Mouse (Mus musculus): ENCODE measurements around the gene Nipsnap1. TPM values are rescaled to one million over a fixed set of nuclear protein-coding genes. Genes with fewer than 3 reads are reported as not detected.

The Nipsnap1 gene
- total RNA-seq (2014; fragmentation: Nextera tagmentation) (16.7 and 36.0 TPM in 2 replicates), total RNA-seq (2017) (21.8 and 22.5 TPM in 2 replicates), polyA plus RNA-seq (2012) (24.4 and 25.3 TPM in 2 replicates)

DNA sequence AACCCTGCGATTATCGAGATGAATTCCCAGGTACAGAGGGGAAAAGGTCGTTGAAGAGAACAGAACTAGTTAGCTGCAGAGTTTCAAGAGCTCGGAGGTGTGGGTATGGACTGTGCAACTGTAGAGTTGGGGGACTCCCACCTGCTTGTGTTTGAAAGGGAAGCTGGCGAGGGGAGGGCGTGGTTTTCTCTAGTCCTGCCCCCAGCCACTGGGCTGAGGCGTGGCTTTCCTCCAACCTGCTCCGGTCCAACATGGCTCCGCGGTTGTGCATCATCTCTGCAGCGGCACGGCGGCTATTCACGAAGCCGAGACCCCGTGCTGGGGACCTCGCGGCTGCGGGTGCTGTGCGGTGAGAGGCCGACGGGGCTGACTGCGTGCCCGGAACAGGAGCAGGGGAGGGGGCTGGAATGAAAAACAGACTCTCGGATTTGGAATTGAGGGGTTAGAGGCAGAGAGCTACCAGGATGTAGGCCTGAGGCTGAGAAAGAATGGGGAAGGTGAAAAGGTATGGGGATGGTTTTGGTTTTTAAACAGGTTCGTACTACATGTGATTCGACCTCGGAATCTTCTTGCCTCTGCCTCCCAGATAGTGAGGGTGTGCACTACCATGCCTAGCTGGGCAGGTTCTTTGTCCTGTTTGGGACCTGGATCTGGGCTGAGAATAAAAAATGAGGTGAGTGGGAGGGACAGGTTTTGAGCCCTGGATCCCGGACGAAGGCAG is at the start of gene Nipsnap1:
Gene Nipsnap1, plus strand, starts transcription at position 197 of the 721 bp plus-strand sequence.
- Histone ChIP-seq H3K4me1 (ENCODE audit: insufficient read depth, low read depth, low read length) (peaks cover 36% of the 10 kb centered on the region), H3K9me3 (replicated peaks) (peaks cover 6% of the 10 kb centered on the region; the same call in 1 of the 2 replicates), H3K36me3 (replicated peaks) (peaks cover 13% of the 10 kb centered on the region), H3K27me3 (ENCODE audit: insufficient read depth, low read length) (peaks cover 5% of the 10 kb centered on the region), H3K4me3 (ENCODE audit: low read depth, low read length) (peak within 1 kb of the TSS; percentile 82)
- DNase-seq (ENCODE audit: low spot score) (peak; percentile 87), ATAC-seq (ENCODE audit: extremely low read depth, insufficient number of reproducible peaks, low FRiP score, poor library complexity, severe bottlenecking) (peak; percentile 86)
- TF ChIP-seq GATA1 (IDR thresholded peaks at IDR 0.05; ENCODE audit: borderline replicate concordance, low read length) (no peak), GATA2 (IDR thresholded peaks at IDR 0.05; ENCODE audit: borderline replicate concordance, low read depth, low read length) (no peak), CTCF (IDR thresholded peaks at IDR 0.05; ENCODE audit: low read depth, low read length) (no peak), TAL1 (conservative IDR thresholded peaks at IDR 0.05; ENCODE audit: low read depth, low read length) (no peak), POLR2AphosphoS5 (IDR thresholded peaks at IDR 0.05; ENCODE audit: insufficient replicate concordance, low read depth, low read length) (no peak)

DNA sequence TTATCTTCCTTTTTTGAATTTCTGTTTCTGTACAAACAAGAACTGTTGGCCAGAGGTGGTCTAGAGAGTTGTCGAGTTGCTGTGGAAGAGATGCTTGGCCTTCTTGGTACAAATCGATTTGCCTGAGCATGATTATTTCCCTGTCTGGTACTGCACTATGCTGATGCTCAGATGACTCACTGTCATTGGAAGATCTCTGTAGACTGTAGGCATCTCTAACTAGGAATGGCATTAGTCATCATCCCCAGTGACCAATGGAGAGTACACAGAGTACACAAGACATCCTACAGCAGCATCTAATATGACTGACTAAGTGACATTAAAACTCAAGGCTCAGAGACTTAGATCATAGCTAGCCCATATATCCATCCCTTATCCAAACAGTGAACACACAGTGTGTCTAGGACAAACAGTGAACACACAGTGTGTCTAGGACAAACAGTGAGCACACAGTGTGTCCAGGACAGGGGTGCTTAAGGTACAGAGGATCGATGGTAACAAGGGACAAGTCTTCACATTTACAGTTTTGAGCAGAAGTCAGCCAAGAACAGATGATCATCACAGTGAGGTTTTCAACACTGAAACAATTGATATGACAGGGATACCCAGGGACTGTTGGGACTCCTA is 47.5 kb upstream of the Nipsnap1 start:
- no peak for ATAC-seq (ENCODE audit: extremely low read depth, insufficient number of reproducible peaks, low FRiP score, poor library complexity, severe bottlenecking)
- H3K9me3 ChIP-seq (replicated peaks) = no peaks in the 10 kb centered on the region
- H3K36me3 ChIP-seq (replicated peaks) = peaks cover 43% of the 10 kb centered on the region
- no peak overlapping the region for H3K4me3 ChIP-seq (ENCODE audit: low read depth, low read length)
- no peak for DNase-seq (ENCODE audit: low spot score)
- TF ChIP-seq GATA1 (IDR thresholded peaks at IDR 0.05; ENCODE audit: borderline replicate concordance, low read length) = no peak
- TF ChIP-seq TAL1 (conservative IDR thresholded peaks at IDR 0.05; ENCODE audit: low read depth, low read length) = no peak
- TF ChIP-seq GATA2 (IDR thresholded peaks at IDR 0.05; ENCODE audit: borderline replicate concordance, low read depth, low read length) = no peak
- no peak for TF ChIP-seq CTCF (IDR thresholded peaks at IDR 0.05; ENCODE audit: low read depth, low read length)
- TF ChIP-seq POLR2AphosphoS5 (IDR thresholded peaks at IDR 0.05; ENCODE audit: insufficient replicate concordance, low read depth, low read length) = no peak
- H3K4me1 ChIP-seq (ENCODE audit: insufficient read depth, low read depth, low read length) = peaks cover 48% of the 10 kb centered on the region
- no peaks in the 10 kb centered on the region for H3K27me3 ChIP-seq (ENCODE audit: insufficient read depth, low read length)

DNA sequence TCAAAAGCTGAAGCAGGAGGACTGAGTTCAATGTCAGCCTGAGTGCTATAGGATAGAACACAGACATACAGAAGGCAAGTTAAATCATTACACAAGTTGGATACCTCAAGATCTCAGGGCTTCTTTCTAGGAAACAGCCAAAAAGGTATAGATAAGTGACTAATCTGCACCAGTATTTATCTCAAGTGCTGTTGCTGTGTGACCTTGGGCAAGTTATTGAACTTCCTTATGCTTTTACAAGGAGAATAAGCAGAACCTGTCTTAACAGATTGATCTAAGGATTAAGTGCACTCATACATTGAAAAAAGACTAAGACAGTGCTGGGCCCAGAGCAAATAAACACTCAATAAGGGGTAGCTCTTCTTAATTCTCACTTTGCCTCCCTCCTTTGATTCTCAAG is 46.4 kb upstream of the Nipsnap1 start:
- no peak overlapping the region for H3K4me3 ChIP-seq (ENCODE audit: low read depth, low read length)
- H3K9me3 ChIP-seq (replicated peaks) = no peaks in the 10 kb centered on the region
- no peaks in the 10 kb centered on the region for H3K27me3 ChIP-seq (ENCODE audit: insufficient read depth, low read length)
- no peak for TF ChIP-seq CTCF (IDR thresholded peaks at IDR 0.05; ENCODE audit: low read depth, low read length)
- no peak for TF ChIP-seq GATA2 (IDR thresholded peaks at IDR 0.05; ENCODE audit: borderline replicate concordance, low read depth, low read length)
- no peak for TF ChIP-seq TAL1 (conservative IDR thresholded peaks at IDR 0.05; ENCODE audit: low read depth, low read length)
- no peak for TF ChIP-seq GATA1 (IDR thresholded peaks at IDR 0.05; ENCODE audit: borderline replicate concordance, low read length)
- H3K36me3 ChIP-seq (replicated peaks) = peaks cover 39% of the 10 kb centered on the region
- ATAC-seq (ENCODE audit: extremely low read depth, insufficient number of reproducible peaks, low FRiP score, poor library complexity, severe bottlenecking) = no peak
- H3K4me1 ChIP-seq (ENCODE audit: insufficient read depth, low read depth, low read length) = peaks cover 52% of the 10 kb centered on the region
- no peak for DNase-seq (ENCODE audit: low spot score)

DNA sequence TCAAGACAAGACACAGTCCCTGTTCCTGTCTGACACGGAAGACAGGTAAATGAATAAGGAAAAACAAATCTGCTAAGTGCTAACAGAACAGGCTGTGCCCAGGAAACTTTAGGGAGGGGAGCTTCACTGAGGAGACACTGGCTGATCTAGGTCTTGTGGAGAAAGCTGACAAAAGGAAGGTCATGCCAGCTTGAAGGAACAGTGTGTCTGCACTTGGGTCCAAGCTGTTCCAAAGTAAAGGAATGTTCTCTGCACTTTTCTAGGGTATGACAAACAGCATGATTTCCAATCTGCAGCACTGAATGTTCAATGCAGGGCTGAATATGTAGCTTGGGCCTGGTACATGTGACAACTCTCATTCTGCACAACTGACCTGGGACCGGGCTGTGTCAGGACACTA is 45.8 kb upstream of the Nipsnap1 start:
- peaks cover 34% of the 10 kb centered on the region for H3K36me3 ChIP-seq (replicated peaks)
- no peaks in the 10 kb centered on the region for H3K9me3 ChIP-seq (replicated peaks)
- DNase-seq (ENCODE audit: low spot score) (no peak), ATAC-seq (ENCODE audit: extremely low read depth, insufficient number of reproducible peaks, low FRiP score, poor library complexity, severe bottlenecking) (no peak)
- no peaks in the 10 kb centered on the region for H3K27me3 ChIP-seq (ENCODE audit: insufficient read depth, low read length)
- H3K4me3 ChIP-seq (ENCODE audit: low read depth, low read length) = no peak overlapping the region
- no peak for TF ChIP-seq GATA1 (IDR thresholded peaks at IDR 0.05; ENCODE audit: borderline replicate concordance, low read length)
- no peak for TF ChIP-seq CTCF (IDR thresholded peaks at IDR 0.05; ENCODE audit: low read depth, low read length)
- no peak for TF ChIP-seq GATA2 (IDR thresholded peaks at IDR 0.05; ENCODE audit: borderline replicate concordance, low read depth, low read length)
- no peak for TF ChIP-seq POLR2AphosphoS5 (IDR thresholded peaks at IDR 0.05; ENCODE audit: insufficient replicate concordance, low read depth, low read length)
- no peak for TF ChIP-seq TAL1 (conservative IDR thresholded peaks at IDR 0.05; ENCODE audit: low read depth, low read length)
- H3K4me1 ChIP-seq (ENCODE audit: insufficient read depth, low read depth, low read length) = peaks cover 56% of the 10 kb centered on the region

DNA sequence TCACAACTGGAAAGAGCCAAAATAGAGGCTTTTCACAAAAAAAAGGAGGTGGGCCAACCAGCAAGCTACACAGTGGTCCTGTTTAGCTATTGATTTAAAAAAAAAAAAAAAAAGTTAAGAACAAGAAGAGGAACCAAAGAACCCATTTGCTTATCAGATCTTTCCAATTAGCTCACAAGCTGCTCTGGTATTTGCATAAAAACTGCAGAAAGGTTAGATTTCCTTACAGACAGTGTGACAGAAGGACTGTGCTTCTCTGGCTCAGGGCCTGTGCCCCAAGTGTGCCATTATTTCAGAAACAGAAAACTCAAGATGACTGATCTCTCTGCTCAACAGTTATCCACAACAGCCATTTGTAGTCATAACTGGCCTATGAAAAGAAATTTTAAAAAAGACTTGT is 42.7 kb upstream of the Nipsnap1 start:
- TF ChIP-seq TAL1 (conservative IDR thresholded peaks at IDR 0.05; ENCODE audit: low read depth, low read length) (no peak), GATA1 (IDR thresholded peaks at IDR 0.05; ENCODE audit: borderline replicate concordance, low read length) (no peak), POLR2AphosphoS5 (IDR thresholded peaks at IDR 0.05; ENCODE audit: insufficient replicate concordance, low read depth, low read length) (no peak), GATA2 (IDR thresholded peaks at IDR 0.05; ENCODE audit: borderline replicate concordance, low read depth, low read length) (no peak), CTCF (IDR thresholded peaks at IDR 0.05; ENCODE audit: low read depth, low read length) (no peak)
- H3K27me3 ChIP-seq (ENCODE audit: insufficient read depth, low read length) = no peaks in the 10 kb centered on the region
- no peak overlapping the region for H3K4me3 ChIP-seq (ENCODE audit: low read depth, low read length)
- peaks cover 31% of the 10 kb centered on the region for H3K36me3 ChIP-seq (replicated peaks)
- ATAC-seq (ENCODE audit: extremely low read depth, insufficient number of reproducible peaks, low FRiP score, poor library complexity, severe bottlenecking) (peak; percentile 76), DNase-seq (ENCODE audit: low spot score) (no peak)
- no peaks in the 10 kb centered on the region for H3K9me3 ChIP-seq (replicated peaks)
- H3K4me1 ChIP-seq (ENCODE audit: insufficient read depth, low read depth, low read length) = peaks cover 57% of the 10 kb centered on the region

DNA sequence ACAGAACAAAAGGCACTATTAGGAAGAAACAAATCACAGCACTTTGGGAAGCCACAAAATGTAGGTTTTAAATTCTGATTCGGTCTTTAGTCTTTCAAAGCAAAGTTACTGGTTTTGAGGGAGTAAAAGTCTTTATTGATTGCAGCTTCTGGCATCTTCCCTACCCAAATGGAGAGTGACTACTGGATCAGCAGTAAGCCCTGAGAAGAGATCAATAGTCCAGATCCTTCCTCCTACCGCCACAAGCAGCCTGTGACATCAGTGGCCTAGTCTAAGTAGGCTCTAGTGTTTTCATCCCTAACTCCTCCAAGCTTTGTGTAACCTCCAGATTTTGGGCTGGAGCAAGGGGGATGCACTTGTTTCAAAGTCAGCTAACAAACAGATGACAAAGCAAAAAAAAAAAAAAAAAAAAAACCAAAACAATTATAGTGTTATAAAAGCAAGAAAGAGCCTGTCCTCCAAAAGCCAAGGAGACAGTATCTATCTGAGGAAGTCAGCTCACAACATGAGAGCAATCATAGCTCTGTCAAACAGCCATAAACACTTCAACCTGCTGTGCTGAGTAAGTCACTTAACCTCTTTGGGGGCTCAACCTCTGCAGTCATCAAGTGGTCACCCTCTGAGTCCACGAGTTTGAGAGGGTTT is 40.3 kb upstream of the Nipsnap1 start:
- peaks cover 21% of the 10 kb centered on the region for H3K36me3 ChIP-seq (replicated peaks)
- H3K9me3 ChIP-seq (replicated peaks) = no peaks in the 10 kb centered on the region
- H3K4me1 ChIP-seq (ENCODE audit: insufficient read depth, low read depth, low read length) = peaks cover 45% of the 10 kb centered on the region
- TF ChIP-seq CTCF (IDR thresholded peaks at IDR 0.05; ENCODE audit: low read depth, low read length) = no peak
- no peak for TF ChIP-seq GATA1 (IDR thresholded peaks at IDR 0.05; ENCODE audit: borderline replicate concordance, low read length)
- TF ChIP-seq POLR2AphosphoS5 (IDR thresholded peaks at IDR 0.05; ENCODE audit: insufficient replicate concordance, low read depth, low read length) = no peak
- TF ChIP-seq GATA2 (IDR thresholded peaks at IDR 0.05; ENCODE audit: borderline replicate concordance, low read depth, low read length) = no peak
- no peak for TF ChIP-seq TAL1 (conservative IDR thresholded peaks at IDR 0.05; ENCODE audit: low read depth, low read length)
- no peak for ATAC-seq (ENCODE audit: extremely low read depth, insufficient number of reproducible peaks, low FRiP score, poor library complexity, severe bottlenecking)
- H3K27me3 ChIP-seq (ENCODE audit: insufficient read depth, low read length) = no peaks in the 10 kb centered on the region
- DNase-seq (ENCODE audit: low spot score) = no peak
- H3K4me3 ChIP-seq (ENCODE audit: low read depth, low read length) = no peak overlapping the region

Data from G1E (cell line).